Mouse (Mus musculus): ENCODE results near the gene Morn3.
"Not testable (repeated sequence)": the region's sequence is repeated elsewhere in the genome, so short reads cannot be mapped to it uniquely, and the experiment has no call there.

The Morn3 gene

DNA sequence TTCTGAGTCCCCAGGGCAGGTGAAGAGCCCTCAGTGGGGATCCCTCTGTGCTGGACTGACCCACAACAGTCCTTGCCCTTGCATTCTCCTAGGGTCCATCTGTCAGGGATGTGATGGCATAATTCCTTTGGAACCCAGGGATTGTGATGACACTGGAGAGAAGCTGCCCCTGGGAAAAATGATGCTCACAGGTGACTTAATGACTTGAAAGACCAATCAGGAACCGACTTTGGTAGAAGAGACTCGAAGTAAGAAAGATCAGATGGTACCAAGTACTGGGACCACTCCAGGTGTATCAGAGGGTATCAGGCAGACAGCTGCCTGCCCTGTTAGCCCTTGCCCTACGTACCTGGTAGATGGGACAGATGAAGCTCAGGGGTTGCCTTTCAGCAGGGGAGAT, at the start of gene Morn3:
Morn3 (minus strand) TSS at position 101 of the 400 bp plus-strand sequence.
- DNase-seq (ENCODE audit: low spot score in 2 of 2): no peak

GRCm38 (mm10) chr5:123096299-123096698, 49.5 kb upstream of the Morn3 start:
- DNase-seq (ENCODE audit: low spot score in 2 of 2): no peak

DNA sequence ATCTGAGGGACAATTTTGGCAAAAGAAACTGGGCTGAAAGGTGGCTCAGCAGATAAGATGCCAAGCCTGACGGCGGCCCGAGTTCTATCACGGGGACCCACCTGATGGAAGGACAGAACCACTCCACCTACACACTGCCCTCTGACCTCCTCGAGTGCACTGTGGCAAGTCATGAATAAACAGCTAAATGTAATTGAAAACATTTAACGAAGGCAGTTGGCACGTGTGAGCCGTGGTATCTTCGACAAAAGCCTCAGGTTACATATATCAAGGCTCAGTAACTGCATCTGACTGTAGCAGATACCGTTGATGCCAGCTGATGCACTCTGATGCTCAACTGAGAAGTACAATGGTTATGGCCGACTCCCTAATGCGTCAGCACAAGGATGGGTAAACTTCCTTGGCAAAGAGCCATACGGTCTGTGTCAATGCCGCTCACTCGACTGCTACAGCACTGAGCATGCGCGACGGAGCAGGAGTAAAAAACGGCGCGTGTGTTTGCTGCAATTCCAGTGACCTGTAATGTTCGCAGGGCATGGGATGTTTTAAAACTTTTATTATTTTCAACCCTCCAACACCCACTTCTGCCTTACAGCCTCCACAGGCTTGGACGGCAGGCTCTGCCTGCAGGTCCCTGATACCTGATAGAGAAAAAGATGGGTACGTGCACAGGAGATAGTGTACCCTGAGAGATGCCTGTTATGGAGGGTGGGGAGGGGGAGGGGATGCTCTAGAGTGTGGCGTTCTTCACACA, 47.6 kb upstream of the Morn3 start:
- peak; percentile 48 to 60 for DNase-seq (ENCODE audit: low spot score in 2 of 2)

DNA sequence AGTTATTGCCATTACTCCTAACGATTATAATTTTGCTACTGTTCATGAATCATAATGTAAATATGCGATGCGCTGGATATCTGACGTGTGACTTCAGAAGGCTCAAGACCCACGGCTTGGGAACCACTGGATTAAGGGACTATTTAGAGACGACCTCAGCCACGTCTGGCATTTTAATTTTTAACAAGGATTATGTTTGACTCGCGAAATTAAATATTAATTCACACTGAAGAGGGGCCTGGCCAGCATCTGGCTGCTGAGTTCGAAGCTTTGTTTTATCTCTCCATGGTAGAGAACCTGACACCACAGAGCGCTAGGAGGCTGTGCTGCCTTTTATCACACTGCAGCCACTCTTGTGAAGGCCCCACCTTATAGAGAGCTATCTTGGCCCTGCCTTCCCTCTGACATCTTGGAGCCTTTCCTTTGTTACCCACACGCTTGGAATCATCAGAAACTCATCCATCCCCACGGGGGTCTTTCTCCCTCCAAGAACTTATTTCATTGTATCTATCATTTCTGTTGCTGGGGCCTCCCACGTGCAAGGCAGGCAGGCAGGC, 46.3 kb upstream of the Morn3 start:
- DNase-seq (ENCODE audit: low spot score in 2 of 2): peak; percentile 22 to 28

GRCm38 (mm10) chr5:123090560-123091306, 43.9 kb upstream of the Morn3 start:
- no peak for DNase-seq (ENCODE audit: low spot score in 2 of 2)

- DNase-seq (ENCODE audit: low spot score in 2 of 2): no peak
Observed at GRCm38 (mm10) chr5:123088784-123089183, 42.0 kb upstream of the Morn3 start.

GRCm38 (mm10) chr5:123086501-123086900, 39.7 kb upstream of the Morn3 start:
- no peak for DNase-seq (ENCODE audit: low spot score in 2 of 2)

DNA sequence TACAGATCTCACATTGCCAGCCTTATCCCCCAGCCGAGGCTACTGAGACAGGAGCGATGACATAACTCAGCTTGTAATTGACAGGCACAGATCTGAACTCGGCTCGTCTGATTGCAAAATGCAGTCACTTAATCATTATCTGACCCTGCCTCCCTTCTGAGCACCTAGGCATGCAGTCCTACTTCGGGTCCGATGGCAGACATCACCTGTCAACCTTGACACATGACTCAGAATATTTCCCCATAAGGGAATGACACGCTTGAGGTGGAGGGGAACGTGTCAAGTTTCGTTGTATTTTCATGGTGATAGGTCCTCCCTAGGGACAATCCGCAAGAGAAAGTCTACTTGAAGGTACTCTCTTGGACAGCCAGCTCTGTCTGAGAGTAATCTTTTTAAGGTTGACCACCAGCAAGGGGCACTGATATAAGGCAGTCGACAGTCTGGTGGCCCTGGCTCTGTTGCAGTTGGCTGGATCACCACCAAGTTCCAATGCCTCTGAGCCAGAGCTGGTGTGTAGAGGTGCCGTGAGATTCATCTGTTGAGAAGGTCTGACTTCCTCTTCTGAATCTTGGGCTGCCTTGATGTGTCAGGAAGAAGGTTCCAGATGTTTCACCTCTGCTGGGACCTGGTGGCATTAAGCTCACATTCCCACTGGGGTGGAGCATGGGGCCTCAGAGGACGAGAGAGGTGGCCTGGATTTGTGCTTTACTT, 36.7 kb upstream of the Morn3 start:
- DNase-seq (ENCODE audit: low spot score in 2 of 2): no peak

- DNase-seq (ENCODE audit: low spot score in 2 of 2): no peak
Observed at GRCm38 (mm10) chr5:123080510-123080909, 33.7 kb upstream of the Morn3 start.

- DNase-seq (ENCODE audit: low spot score in 2 of 2): no peak
Observed at GRCm38 (mm10) chr5:123080041-123080440, 33.2 kb upstream of the Morn3 start.

GRCm38 (mm10) chr5:123079568-123079967, 32.8 kb upstream of the Morn3 start:
- no peak for DNase-seq (ENCODE audit: low spot score in 2 of 2)

DNA sequence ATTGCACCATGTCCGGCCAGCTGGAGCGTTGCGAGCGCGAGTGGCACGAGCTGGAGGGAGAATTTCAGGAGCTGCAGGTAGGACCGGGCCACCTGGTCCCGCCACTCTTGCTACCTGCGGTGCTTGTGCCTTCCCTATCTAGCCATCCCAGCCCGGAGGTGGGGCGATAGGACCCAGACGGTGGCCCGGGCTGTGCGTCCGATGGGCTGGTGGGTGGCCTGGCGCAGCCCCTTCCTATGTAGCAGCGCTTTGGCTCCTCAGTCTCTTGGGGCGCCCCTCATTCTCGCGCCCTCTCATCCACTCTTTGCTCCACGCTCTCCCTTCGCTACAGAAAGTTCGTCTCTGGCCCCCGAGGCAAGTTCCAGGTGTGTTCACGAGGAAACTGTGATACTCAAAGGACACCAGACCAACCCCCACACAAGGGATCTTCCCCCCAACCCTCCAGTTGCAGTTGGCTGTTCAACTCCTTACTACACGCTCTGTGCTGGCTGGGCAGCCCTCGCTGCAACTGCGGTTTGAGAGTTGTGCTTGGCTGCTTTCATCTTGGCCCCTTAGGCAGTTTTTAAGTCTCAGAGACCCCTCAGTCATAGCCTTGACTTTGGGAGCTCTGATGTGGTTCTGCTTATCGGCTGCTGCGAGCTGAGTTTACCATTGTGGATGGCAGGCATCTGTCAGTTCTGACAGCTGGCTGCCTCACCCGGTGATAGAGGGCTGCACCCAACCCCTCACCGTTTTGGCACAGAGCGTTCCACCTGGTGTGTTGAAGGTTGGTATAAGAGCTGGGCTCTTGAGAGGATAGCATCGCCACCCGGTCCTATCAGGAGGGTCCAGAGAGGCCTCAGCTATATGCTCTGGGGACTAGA, 29.8 kb upstream of the Morn3 start:
- DNase-seq (ENCODE audit: low spot score in 2 of 2): peak in 1 of 2 experiments; percentile 28

GRCm38 (mm10) chr5:123075576-123076418, 29.0 kb upstream of the Morn3 start:
- DNase-seq (ENCODE audit: low spot score in 2 of 2): peak; percentile 91 to 96

GRCm38 (mm10) chr5:123068714-123069113, 21.9 kb upstream of the Morn3 start:
- no peak for DNase-seq (ENCODE audit: low spot score in 2 of 2)

DNA sequence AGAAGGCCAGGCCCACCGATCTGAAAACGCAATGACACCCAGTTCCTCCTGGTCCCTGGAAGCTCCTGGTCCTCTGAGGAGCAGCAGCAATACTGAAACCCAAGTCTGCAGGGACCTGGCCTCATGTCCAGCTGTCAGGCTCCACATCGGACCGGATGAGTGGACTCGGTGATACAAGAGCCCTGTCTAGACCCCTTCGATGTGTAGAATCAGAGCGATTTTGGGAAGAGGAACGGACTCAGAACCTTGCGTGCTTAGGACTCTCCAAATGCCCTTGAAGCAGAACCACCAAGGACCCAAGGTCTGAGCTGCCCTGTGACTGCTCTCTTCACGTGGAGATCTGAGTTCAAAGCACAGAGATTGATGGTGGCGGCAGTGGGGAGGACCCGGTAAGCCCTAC, 21.3 kb upstream of the Morn3 start, which contains the start of gene Tmem120b:
Tmem120b (plus strand) TSS at position 301 of the 400 bp plus-strand sequence.
- DNase-seq (ENCODE audit: low spot score in 2 of 2): no peak

- no peak for DNase-seq (ENCODE audit: low spot score in 2 of 2)
Observed at GRCm38 (mm10) chr5:123067395-123067995, 20.7 kb upstream of the Morn3 start.

- DNase-seq (ENCODE audit: low spot score in 2 of 2): peak in 1 of 2 experiments; percentile 64
Observed at GRCm38 (mm10) chr5:123064207-123064606, 17.4 kb upstream of the Morn3 start.

DNA sequence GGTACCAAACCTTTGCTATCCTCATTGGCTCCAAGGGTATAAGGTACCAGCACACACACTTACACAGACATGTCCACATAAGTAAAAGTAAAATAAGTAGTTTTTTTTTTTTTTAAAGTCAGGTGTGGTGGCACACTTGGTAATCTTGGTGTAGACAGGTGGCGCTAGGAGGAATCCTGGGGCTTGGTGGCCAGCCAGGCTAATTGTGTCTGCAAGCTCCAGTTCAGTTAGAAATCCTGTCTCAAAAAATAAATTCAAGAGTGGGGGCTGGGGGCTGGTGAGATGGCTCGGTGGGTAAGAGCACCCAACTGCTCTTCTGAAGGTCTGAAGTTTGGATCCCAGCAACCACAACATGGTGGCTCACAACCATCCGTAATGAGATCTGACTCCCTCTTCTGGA, 16.3 kb upstream of the Morn3 start:
- DNase-seq (ENCODE audit: low spot score in 2 of 2): no peak

DNA sequence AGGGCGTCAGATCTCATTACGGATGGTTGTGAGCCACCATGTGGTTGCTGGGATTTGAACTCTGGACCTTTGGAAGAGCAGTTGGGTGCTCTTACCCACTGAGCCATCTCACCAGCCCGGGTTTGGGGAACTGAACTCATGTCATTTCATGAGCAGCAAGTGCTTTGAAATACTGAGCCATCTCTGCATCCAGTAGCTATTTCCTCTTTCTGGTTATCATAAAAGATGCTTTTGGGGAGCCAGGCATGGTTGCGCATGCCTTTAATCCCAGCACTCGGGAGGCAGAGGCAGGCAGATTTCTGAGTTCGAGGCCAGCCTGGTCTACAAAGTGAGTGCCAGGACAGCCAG, 14.6 kb upstream of the Morn3 start:
- DNase-seq (ENCODE audit: low spot score in 2 of 2): not testable (repeated sequence)

Data from spleen, postnatal 14 days (tissue).